Mouse (Mus musculus): ENCODE measurements around the gene Shoc2. TPM values are rescaled to one million over a fixed set of nuclear protein-coding genes. Genes with fewer than 3 reads are reported as not detected.
A peak's percentile ranks its signal among the peaks of the same experiment; 100 is the strongest.

Gene Shoc2
- 29.3 and 35.5 TPM in 2 replicates for polyA plus RNA-seq (2012; ENCODE audit: insufficient read depth, insufficient read length, missing spikeins)

DNA sequence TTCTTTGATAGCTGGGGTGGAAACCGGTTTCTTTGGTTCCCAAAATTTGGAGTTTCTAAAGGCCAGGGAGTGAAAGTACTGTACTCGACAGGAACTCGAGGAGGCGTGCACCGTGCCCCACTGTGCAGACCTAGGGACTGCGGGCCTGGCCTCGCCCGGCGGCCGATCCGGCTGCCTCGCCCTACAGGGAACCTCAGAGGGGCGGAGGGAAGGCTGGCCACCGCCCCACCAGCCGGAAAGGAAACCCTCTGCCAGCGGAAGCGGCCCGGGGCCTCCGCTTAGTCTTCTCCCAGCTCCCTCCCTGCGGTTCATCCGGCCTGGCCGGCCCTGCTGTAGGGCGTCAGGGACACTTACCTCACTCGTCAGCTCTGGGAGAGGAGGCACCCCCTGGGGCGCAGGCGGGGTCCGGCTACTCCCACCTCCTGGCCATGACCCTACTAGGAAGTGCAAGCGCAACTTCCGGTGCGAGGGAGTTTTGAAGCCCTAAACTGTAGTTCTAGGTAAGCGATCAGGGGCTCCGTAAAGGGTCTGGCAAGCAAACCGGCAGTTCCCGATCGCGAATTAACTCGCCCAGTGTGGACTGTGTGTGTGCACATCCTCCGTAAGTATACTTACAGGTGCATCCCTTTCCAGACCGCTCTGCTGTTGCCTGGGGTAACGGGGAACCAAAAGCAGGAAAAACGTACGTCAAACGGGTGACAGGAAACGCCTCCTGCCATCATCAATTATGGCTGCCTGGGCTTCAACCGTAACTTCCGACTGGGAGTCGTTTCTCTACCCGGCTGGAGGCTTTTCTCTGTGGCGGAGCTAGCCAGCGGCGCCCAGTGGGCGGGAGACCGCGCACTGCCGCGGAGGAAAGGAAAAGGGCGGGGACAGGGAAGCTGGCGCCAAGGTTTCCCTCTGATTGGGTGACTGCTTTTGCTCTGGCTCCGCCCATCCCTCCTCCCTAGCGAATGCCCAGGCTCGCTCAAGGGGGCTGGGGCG, at the start of gene Shoc2, which contains the start of gene Bbip1:
Shoc2 (plus strand) TSS at position 505 of the 984 bp plus-strand sequence.
Bbip1 (minus strand) TSS at position 826 of the 984 bp plus-strand sequence.
- peak within 1 kb of the TSS; percentile 81 for H3K4me3 ChIP-seq (ENCODE audit: insufficient read depth, low read length)
- TF ChIP-seq CTCF (IDR thresholded peaks at IDR 0.05; ENCODE audit: low read depth, low read length) (no peak), POLR2A (IDR thresholded peaks at IDR 0.05; ENCODE audit: borderline replicate concordance, low read depth, low read length) (peak; percentile 94)
- peaks cover 12% of the 10 kb centered on the region for H3K4me1 ChIP-seq (ENCODE audit: control insufficient read depth, insufficient read depth, low read length)
- peak within 1 kb of the TSS; percentile 89 for H3K27ac ChIP-seq (ENCODE audit: insufficient read depth, low read depth, low read length)

DNA sequence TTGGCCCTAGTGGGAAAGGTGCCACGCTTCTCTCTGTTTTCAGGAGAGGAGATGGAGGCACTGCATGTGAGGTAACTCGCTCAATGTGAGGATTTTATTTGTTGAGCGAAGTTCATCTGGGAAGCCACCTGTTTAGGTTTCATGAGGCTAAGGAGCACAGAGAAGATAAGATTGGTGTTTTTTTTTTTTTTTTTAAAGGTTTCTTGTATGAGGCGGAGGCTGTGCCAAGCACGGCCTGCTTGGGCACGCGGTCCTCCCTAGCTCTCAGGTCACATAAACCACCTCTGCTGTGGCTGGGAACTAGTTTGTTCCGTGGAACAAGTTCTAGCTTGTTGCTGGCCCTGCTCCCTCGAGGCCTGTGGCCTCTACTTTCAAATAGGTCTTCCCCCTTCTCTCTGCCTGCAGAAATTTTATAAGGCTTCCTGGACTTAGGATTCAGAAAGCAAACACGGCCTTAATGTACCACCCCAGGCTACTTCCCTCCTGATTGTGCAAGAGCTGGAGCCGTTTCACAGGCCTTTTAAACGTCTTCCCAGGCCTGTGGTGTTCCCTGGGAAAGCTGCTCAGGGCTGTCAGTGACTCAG, 49.5 kb upstream of the Shoc2 start:
- TF ChIP-seq CTCF (IDR thresholded peaks at IDR 0.05; ENCODE audit: low read depth, low read length), result no peak
- no peak for TF ChIP-seq POLR2A (IDR thresholded peaks at IDR 0.05; ENCODE audit: borderline replicate concordance, low read depth, low read length)
- Histone ChIP-seq H3K4me3 (ENCODE audit: insufficient read depth, low read length) (no peak overlapping the region), H3K27ac (ENCODE audit: insufficient read depth, low read depth, low read length) (peak overlapping the region; percentile 46), H3K4me1 (ENCODE audit: control insufficient read depth, insufficient read depth, low read length) (peaks cover 25% of the 10 kb centered on the region)

DNA sequence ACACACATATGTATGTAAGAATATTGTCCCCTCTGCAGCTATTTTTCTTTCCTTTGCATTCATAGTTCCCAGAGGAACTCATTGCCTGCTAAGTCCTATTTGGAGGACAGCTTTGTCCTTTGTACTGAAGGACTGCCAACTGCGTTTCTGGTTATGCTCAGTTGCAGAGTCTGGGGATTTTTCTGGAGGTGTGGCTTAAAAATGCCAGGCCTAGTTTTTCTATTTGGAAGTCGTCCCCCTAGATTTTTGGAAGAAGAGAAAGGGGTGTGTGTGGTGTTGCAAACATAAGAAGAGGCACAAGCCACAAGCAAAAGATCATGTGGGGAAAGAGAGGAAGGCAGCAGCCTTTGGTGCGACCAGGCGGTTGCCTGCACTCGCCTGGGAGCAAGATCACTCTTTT, 46.1 kb upstream of the Shoc2 start:
- Histone ChIP-seq H3K4me3 (ENCODE audit: insufficient read depth, low read length) (no peak overlapping the region), H3K27ac (ENCODE audit: insufficient read depth, low read depth, low read length) (no peak overlapping the region), H3K4me1 (ENCODE audit: control insufficient read depth, insufficient read depth, low read length) (peaks cover 29% of the 10 kb centered on the region)
- no peak for TF ChIP-seq CTCF (IDR thresholded peaks at IDR 0.05; ENCODE audit: low read depth, low read length)
- no peak for TF ChIP-seq POLR2A (IDR thresholded peaks at IDR 0.05; ENCODE audit: borderline replicate concordance, low read depth, low read length)

DNA sequence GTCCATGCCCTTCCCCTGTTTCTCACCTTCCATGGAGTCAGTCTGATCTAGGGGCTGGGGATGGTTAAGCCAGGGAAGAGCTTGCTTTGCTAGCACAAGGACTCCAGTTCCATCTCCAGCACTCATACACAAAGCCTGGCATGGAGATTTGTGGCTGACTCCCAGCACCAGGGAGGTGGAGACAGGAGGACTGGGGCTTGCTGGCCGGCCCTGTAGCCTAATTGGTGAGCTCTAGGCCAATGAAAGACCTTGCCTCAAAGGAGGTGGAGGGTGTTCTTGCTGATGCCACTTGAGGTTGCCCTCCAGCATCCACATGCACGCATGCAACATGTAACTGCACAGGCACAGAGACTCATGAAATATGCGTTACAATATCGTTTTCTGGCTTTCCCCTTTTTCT, 45.6 kb upstream of the Shoc2 start:
- H3K4me1 ChIP-seq (ENCODE audit: control insufficient read depth, insufficient read depth, low read length), result peaks cover 24% of the 10 kb centered on the region
- H3K4me3 ChIP-seq (ENCODE audit: insufficient read depth, low read length), result no peak overlapping the region
- no peak overlapping the region for H3K27ac ChIP-seq (ENCODE audit: insufficient read depth, low read depth, low read length)
- TF ChIP-seq POLR2A (IDR thresholded peaks at IDR 0.05; ENCODE audit: borderline replicate concordance, low read depth, low read length) (no peak), CTCF (IDR thresholded peaks at IDR 0.05; ENCODE audit: low read depth, low read length) (no peak)

DNA sequence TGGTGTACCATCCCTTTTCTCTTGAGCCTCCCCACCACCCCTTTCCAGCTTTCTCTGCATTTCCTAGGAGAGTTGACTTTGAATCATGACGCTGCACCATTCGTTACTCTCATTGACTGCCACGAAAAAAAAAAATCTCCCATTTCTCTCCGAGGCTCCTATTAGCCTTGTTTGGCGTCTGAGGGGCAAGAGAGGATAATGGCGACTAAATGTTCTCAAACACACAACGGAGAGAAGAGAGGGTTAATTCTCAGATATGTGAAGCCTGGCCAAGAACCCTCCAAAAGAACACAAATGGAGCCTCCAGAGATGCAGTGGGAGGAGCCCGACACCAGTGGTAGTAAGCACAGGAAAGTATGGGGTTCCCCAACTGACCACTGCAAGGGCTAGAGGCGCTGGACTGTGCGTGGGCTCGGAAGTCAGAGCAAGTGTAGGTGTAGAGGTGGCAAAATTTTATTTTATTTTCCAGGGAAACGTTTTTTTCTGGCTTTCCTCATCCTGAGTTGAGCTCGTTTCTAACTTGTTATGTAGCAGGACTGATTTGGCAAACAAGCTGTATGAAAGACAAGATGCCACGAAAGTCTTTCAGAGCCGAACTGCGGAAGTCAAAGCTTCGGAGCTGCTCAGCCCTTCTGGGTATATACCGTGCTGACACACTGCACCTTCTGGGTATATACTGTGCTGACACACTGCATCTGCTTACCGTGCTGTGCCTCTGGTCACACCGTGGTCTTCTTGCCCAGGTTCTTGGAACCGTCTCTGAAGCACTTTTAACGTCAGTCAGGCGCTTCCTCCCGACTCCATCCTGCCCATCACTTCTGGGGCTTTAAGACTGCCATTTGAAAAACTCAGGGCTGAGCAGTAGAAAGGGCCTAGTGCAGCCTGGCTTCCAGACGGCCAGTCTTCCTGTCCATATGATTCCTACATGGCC, 44.9 kb upstream of the Shoc2 start:
- Histone ChIP-seq H3K4me1 (ENCODE audit: control insufficient read depth, insufficient read depth, low read length) (peaks cover 17% of the 10 kb centered on the region), H3K4me3 (ENCODE audit: insufficient read depth, low read length) (no peak overlapping the region), H3K27ac (ENCODE audit: insufficient read depth, low read depth, low read length) (no peak overlapping the region)
- no peak for TF ChIP-seq CTCF (IDR thresholded peaks at IDR 0.05; ENCODE audit: low read depth, low read length)

DNA sequence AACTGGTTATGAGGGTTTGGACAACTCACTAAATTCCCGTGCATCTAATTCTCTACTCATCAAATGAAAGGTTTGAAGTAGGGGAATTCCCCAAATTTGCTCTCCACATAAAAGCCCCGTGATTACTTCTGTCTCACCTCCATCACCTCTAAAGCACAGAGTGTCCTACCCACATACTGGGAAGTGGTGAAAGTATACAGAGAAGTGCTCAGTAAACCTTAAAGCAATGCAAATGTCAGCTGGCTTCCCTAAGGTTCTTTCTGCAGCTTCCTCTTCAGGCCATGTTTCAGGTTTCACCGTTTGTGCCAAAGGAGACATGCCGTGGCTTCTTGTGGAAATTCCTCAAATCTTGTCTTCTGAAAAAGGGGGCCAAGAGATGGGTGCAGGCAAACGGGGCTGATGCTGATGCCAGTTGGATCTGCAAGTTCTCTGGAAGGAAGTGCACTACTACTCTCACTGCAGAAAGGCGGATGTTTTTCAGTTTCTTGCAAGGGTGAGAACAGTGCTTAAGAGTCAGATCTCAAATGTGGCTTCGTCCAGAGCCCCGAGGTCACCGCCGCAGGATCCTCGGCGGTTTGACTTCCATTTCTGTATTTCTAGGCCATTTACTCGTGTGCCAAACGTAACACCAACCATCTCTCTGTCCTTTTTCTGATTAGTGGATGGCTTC, 44.0 kb upstream of the Shoc2 start:
- Histone ChIP-seq H3K27ac (ENCODE audit: insufficient read depth, low read depth, low read length) (no peak overlapping the region), H3K4me3 (ENCODE audit: insufficient read depth, low read length) (no peak overlapping the region), H3K4me1 (ENCODE audit: control insufficient read depth, insufficient read depth, low read length) (peaks cover 10% of the 10 kb centered on the region)
- TF ChIP-seq POLR2A (IDR thresholded peaks at IDR 0.05; ENCODE audit: borderline replicate concordance, low read depth, low read length) (no peak), CTCF (IDR thresholded peaks at IDR 0.05; ENCODE audit: low read depth, low read length) (no peak)

DNA sequence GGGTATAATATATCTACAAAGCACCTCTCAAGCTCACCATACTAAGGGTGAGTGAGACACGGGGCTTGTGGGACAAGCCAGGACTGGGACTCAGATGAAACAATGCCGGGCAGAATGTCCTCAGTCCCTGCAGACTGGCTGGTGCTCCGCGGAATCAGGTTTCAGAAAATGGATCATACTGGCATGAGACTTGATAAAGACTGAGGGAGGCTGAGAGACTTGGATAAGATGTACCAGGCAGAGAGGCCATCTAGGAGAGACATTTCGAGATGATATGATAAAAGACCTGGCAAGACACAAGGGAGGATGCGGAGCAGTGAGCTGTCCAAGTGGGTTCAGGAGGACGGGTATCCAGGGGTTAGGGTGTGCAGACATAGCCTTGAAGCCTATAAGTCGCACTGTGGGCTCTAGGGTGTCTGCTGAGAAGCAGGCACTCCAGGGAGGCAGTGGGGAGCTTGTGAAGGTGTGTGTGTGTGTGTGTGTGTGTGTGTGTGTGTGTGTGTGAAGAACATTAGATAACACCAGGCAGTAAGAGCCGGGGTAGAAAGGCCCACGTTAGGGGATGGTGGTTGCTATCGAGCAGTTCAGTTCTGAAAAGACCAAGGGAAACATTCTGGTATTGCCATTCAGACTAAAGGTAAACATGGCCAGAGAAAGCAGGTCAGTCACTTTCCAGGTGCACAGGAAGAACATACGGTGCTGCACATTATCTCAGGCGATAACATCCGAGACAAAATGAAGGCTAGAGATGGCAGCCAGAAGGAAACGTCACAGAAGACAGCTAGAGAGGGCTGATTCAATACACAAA, 42.0 kb upstream of the Shoc2 start:
- TF ChIP-seq CTCF (IDR thresholded peaks at IDR 0.05; ENCODE audit: low read depth, low read length), result no peak
- no peak for TF ChIP-seq POLR2A (IDR thresholded peaks at IDR 0.05; ENCODE audit: borderline replicate concordance, low read depth, low read length)
- Histone ChIP-seq H3K4me3 (ENCODE audit: insufficient read depth, low read length) (peak overlapping the region; percentile 60), H3K27ac (ENCODE audit: insufficient read depth, low read depth, low read length) (peak overlapping the region; percentile 77), H3K4me1 (ENCODE audit: control insufficient read depth, insufficient read depth, low read length) (peaks cover 16% of the 10 kb centered on the region)

DNA sequence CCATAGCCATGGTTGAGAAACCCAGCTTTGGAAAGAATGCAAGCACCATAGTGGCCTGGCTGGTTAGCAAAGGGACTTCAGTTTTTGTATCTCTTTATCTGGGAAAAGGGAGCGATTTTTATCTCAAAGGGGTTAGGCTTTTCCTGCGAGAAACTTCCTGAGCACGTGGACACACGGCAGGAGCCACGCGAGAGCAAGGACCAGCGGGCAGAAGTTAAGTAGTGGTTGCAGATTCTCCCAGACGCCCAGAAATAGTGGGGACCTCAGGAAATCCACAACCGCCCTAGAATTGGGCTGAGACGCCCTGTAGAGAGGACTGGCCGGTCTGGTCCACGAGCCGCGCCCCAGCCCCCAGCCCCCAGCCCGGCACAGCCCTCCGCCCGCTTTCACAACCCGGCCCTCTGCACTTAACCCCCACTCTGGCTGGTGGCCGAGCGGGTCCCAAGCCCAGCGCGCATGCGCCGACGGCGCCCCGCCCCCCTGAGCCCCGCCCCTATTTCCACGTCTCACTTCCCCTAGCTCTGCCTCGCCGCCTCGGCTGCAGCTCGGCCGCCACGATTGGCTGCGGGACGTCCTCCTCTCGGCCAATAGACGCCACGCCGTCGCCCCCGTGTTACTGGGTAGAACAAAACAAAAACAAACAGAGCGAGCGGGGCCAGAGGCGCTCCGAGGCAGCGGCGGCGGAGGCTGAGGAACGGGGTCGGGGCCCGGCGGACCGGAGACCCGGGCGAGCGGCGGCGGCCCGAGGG, 41.2 kb upstream of the Shoc2 start:
- Histone ChIP-seq H3K4me3 (ENCODE audit: insufficient read depth, low read length) (peak overlapping the region; percentile 96), H3K27ac (ENCODE audit: insufficient read depth, low read depth, low read length) (peak overlapping the region; percentile 77), H3K4me1 (ENCODE audit: control insufficient read depth, insufficient read depth, low read length) (peaks cover 16% of the 10 kb centered on the region)
- TF ChIP-seq POLR2A (IDR thresholded peaks at IDR 0.05; ENCODE audit: borderline replicate concordance, low read depth, low read length) (no peak), CTCF (IDR thresholded peaks at IDR 0.05; ENCODE audit: low read depth, low read length) (no peak)

Measured in bone marrow macrophage, adult 2 months (primary cell).